Mouse (Mus musculus): ENCODE measurements around the gene Lrba.

Lrba gene

DNA sequence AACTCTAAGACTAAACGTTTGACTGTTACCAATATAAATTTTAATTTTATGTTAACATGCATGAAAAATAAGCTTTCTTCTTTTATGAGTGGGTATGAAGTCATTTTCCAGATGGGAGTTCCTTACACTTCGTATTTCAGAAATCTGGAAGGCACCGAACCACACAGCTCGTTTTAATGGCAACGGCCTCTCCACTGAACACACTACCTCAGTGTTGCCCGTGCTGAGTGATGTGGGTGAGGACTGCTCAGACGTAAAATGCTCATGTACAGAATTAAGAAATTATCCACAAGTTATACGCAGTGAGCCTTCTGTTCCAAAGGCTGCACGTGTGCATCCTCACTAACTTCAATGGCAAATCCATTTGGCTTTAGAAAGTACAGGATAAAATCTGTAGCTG lies 582.4 kb downstream of the Lrba start:
- no peak for DNase-seq

DNA sequence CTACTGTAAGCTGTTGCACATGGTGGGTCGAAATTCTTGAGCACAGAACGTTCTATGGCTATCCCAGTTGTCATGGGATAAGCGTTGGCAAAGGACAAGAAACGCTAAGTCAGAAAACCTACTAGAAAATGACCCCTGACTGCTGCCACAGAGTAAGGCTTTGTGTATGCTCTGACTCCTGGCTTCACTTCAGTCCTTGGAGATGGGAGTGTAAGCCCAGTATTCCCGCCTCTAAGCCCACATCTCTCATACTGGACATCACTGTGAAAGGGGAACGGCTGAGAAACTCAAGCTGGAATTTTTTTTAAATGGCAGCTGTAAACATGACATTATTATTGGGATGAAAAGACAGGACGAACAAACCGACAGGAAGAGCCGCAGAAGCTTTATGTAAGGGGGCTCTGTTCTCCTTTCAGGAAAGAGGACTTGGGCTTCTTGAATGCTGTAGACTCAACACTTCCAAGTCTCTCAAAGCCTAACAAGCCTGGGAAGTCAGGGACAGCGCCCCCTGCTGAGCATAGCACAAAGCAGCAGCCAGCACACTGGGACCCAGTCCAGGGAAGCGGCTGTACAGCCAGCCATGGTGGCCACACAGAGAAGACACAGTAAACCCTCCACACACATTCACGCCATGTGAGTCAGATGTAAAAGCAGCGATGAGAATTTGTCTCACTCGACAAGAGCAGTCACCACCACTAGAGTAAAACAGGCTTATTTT lies 583.4 kb downstream of the Lrba start:
- no peak for DNase-seq

DNA sequence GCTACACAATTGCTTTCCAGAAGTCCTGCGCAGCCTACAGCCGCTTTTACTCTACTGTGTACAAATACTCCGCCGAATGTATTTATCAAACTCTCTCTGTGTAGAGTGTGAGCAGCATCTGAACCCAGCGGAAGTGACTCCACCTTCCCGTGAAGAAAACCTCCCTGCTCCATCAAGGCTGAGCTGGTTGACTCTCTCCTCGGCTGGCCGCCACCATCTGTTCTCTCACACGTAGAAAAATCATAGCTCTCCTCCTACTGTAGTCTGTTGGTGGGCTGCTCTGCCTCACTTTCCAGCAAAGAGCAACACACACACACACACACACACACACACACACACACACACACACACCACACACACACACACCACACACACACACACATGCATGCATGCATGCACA lies 584.7 kb downstream of the Lrba start:
- no peak for DNase-seq

DNA sequence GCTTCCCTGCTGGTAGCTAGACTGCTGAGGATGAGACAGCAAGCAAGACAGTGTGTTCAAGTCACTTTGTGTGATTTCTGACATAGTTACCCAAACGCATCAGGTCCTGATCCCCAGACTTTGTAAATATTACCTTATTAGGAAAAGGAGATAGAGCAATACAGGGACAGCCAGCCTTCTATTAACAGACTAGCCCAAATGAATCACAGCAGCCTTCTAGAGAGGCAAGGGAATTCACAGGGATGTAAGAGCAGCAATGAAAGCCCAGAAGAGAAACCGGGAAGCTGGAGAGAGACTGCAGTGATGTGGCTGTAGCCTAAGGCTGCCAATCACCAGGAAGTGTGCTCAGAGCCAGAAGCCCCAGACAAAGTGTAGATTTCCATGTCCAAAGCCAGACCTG lies 585.2 kb downstream of the Lrba start:
- no peak for DNase-seq

DNA sequence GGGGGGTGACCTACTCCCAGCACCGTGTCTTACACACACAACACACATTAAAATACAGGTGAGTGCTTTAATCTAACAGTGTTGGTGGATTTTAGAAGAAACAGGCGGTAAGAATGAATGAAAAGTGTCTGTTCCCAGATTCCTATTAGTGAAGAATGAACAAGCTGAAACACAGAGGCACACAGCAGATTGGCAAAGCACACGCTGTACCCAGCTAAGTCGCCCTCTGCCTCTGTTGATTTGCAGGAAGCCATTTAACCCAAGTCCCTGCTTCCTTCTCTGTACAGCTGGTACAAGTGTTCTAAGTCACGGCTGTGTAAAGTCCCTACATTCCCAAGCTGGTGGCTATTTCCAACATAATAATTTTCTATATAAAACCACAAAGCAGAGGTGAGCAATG lies 586.4 kb downstream of the Lrba start:
- DNase-seq = no peak

DNA sequence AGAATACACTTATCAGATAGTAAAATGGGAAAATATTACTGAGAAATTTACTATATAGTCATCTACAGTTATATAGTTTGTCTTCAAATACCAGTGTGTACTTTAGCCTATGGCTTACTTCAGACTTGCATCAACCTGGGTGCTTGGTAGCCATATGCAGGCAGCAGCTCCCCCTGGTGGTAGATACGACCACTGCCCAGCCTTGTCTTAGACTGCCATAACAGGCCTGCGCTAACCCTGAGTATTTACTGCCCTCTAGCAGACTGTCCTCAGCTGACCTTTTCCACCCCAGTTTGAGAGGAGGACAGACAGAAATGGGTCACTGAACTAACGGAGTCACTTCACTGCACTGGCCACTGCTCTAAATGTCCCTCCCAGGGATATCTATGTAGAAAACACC lies 588.2 kb downstream of the Lrba start:
- peak; percentile 84 for DNase-seq

DNA sequence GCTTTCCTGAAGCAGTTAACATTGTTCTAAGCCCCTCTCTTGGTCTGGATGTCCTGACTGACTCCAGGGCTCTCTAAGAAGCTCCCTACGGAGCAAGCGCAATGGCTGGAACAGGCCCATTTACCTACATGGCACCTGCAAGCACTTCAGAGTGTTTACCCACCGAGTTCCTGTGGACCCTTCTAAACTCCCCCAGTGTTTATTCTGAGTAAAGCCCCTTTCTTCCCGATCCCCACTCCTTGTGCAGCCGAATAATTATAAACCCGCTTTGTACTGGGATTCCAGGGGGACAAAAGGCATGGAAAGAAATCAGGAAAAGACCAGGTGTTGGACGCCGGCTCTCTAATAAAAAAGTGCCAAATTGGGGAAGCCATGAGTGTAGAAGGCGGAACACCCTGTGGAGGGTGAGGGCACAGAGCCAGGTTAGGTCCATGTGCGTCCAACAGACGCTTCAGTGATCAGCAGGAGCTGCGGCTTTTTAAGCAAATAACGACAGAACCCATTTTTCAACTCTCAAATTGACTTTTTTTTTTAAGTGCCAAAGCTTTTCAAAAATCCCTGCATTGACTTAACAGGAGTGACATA lies 593.6 kb downstream of the Lrba start:
- DNase-seq = no peak

DNA sequence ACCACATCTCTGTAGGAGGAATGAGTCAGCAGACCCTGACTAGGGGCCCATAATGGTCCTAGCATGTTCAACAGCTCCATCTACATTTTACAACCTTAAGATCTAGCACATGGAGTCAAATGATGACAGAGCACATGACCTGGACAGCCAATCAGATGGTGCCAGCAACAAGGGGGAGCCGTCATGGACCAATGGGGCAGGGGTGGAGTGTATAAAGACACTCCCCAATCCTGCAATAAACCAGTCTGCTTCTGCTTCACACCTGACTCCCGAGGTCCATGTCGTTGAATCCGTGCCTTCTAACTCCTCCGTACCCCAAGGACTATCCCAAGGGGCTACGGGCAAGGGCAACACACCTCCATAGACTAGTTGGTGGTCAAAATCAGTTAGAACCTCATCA lies 594.9 kb downstream of the Lrba start:
- DNase-seq = no peak

DNA sequence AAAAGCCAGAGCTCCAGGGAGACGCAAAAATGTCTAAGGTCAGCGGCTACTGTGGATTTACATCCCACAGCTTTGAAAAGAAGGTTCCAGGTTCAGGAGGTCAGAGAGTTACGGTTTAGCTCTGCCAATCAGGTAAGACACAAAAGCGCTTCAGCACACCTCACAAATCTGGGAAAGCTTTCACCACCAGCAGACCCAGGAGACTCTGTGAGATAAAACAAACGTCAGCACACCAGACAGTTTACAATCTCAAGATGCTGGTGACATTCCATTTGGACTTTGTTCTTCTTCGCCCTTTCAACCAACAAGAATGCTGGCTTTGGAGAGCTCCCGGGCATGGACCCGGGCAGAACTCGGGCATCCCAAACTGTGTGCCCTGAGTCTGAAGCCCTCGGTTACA lies 595.9 kb downstream of the Lrba start:
- DNase-seq = peak; percentile 63

DNA sequence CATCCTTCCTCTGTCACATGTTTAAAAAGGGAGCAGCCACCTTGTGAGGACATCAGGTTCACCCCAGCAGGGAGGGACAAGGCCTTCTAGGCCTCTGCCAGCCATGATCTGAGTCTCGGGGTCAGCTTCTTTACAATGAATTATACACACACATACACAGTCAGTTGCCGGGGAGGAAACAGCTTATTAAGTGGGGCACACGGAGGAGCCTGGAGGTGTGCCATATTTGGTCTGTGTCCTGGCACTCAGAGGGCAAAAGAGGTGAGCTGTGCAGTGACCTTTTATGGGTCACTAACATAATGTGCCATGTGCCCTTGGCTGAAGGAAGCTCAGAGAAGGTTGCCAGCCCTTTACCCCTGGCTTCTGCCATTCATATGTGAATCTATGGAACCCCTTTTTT lies 596.9 kb downstream of the Lrba start:
- DNase-seq = peak; percentile 71

DNA sequence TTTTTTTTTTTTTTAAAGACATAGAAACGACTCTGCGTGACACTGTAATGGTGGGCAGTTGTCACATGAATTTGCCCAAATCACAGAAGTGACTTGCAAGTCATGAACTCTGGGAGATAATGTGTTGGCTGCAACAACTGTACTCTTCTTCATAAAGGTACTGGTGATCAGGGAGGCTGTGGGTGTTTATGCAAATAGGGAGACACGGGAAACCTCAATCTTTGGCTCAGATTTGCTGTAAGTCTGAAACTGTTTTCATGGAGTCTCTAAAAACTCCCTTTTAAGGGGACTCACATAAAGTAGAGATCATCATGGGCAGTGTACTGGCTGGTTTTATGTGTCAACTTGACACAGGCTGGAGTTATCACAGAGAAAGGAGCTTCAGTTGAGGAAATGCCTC lies 603.0 kb downstream of the Lrba start:
- DNase-seq = no peak

DNA sequence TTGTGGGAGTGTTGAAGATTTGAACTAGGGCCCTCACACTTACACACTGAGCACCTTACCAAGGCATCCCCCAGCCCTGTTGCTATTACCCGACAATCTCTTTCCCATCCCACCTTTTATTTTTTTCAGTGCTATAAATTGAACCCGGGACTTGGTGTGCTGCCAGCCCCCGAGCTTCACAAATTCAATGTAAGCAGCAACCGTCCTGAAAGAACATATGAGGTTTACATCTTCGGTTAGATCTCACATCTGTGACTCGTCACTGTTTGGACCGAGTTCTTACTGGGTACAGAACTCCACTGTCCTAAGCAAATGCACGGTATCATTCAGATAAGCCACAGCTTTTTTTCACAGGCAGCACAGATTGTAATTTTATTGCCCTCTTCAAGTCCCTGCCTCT lies 607.6 kb downstream of the Lrba start:
- DNase-seq = no peak

Data from kidney, adult 11 months (tissue).